Mouse (Mus musculus): ENCODE results near the gene Ccnb1ip1. TPM values are rescaled to one million over a fixed set of nuclear protein-coding genes. Genes with fewer than 3 reads are reported as not detected.
A peak's percentile ranks its signal among the peaks of the same experiment; 100 is the strongest.

The Ccnb1ip1 gene
- total and polyA plus RNA-seq, 3 experiments, result 2.7 TPM; not detected in 2

DNA sequence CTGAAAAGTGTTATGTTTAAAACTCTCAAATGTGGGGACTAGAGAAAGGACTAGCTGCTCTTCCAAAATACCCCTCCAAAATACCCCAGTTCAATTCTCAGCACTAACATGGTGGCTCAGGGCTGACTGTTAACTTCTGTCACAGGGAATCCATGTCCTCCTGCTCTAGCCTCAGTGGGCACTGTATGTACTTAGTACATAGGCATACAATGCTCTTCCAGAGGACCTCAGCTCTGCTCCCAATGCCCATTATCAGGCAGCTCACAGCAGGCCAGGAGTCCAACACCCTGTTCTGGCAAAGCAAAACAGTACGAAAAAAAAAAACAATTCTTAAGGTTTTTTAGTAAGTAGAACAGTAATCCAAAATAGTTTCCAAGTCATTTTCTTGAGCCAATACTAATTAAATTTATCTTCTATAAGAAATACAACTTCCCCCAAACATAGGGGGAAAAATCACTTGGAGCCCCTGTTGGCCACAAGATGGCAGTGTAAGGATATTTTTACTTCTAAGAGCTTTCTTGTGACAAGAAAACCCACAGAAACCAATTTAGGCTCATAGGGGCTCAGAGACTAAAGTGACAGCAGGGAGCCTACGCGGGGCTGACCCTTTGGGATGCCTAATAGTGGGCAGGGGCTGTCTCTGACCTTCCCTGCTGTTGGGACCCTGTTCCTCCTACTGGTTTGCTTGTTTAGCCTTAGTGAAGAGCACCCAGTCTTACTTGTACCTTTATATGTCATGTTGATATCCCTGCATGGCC lies 7.9 kb downstream of the Ccnb1ip1 start:
- no peak overlapping the region for H3K4me3 ChIP-seq (replicated peaks in 1 of 3; ENCODE audit: low read depth in 2 of 3, low read length in 2 of 3, poor library complexity in 1 of 3)
- no peak overlapping the region; the same call in 1 of the 2 replicates for H3K9ac ChIP-seq (ENCODE audit: insufficient read depth, low read depth)
- in situ Hi-C loops (cut with MboI; ENCODE audit: low pct_ligation_motif_present, low pct_unique_long_range_greater_than_20kb, low sequenced_read_pairs), result loop anchor here (10.0 to 25.0 kb wide), 2 partner anchors 265 to 463 kb away; partner anchors contain the start of gene Rnase2a
- H3K4me2 ChIP-seq (ENCODE audit: insufficient read depth, low read depth, poor library complexity, severe bottlenecking), result peak overlapping the region; percentile 25; the same call in 1 of the 2 replicates
- no peaks in the 10 kb centered on the region for H3K27me3 ChIP-seq (replicated peaks)
- TF ChIP-seq CTCF (conservative IDR thresholded peaks at IDR 0.05 in 1 of 2, IDR thresholded peaks at IDR 0.05 in 1 of 2; ENCODE audit: low read depth in 2 of 2, low read length in 2 of 2) (peak; percentile 28 to 84; a peak in 3 of 4 replicates), MYC (IDR thresholded peaks at IDR 0.05; ENCODE audit: low read depth, low read length) (no peak), MAZ (IDR thresholded peaks at IDR 0.05; ENCODE audit: low read depth, low read length) (no peak), MAX (IDR thresholded peaks at IDR 0.05; ENCODE audit: low read length) (no peak), ZNF384 (IDR thresholded peaks at IDR 0.05; ENCODE audit: low read depth, low read length) (no peak), ELF1 (IDR thresholded peaks at IDR 0.05; ENCODE audit: low read depth, low read length) (no peak), JUN (IDR thresholded peaks at IDR 0.05; ENCODE audit: insufficient read depth, low read depth, low read length) (no peak), E2F4 (IDR thresholded peaks at IDR 0.05; ENCODE audit: insufficient replicate concordance, low read depth, low read length) (0 out of 2 replicates have a peak, but pooled peaks have one; percentile 38), RAD21 (IDR thresholded peaks at IDR 0.05; ENCODE audit: low read depth, low read length) (peak; percentile 82), SIN3A (IDR thresholded peaks at IDR 0.05; ENCODE audit: low read length) (0 out of 2 replicates have a peak, but pooled peaks have one; percentile 4), RCOR1 (conservative IDR thresholded peaks at IDR 0.05; ENCODE audit: low read depth, low read length) (no peak), MEF2A (IDR thresholded peaks at IDR 0.05; ENCODE audit: borderline replicate concordance, low read depth, low read length) (no peak), CHD1 (IDR thresholded peaks at IDR 0.05; ENCODE audit: low read depth, low read length) (no peak), CHD2 (IDR thresholded peaks at IDR 0.05; ENCODE audit: low read length) (no peak), NELFE (IDR thresholded peaks at IDR 0.05; ENCODE audit: low read depth, low read length) (no peak), USF1 (IDR thresholded peaks at IDR 0.05; ENCODE audit: low read depth, low read length) (no peak), PAX5 (IDR thresholded peaks at IDR 0.05; ENCODE audit: low read length) (no peak), ZC3H11A (IDR thresholded peaks at IDR 0.05; ENCODE audit: low read depth, low read length) (peak; percentile 24; the same call in 1 of the 2 replicates), ZKSCAN1 (IDR thresholded peaks at IDR 0.05; ENCODE audit: borderline replicate concordance, low read depth, low read length) (no peak), SMC3 (IDR thresholded peaks at IDR 0.05; ENCODE audit: low read depth, low read length) (peak; percentile 71)
- peaks cover 0 to 4% of the 10 kb centered on the region in 2 experiments; a peak in 2 of 4 replicates for H3K4me1 ChIP-seq (ENCODE audit: control insufficient read depth in 1 of 2, insufficient read depth in 2 of 2)
- H3K9me3 ChIP-seq (replicated peaks; ENCODE audit: low read length), result no peaks in the 10 kb centered on the region
- no peaks in the 10 kb centered on the region for H3K79me2 ChIP-seq (replicated peaks; ENCODE audit: control insufficient read depth, extremely low read depth, insufficient read depth, poor library complexity, severe bottlenecking)
- H3K27ac ChIP-seq (ENCODE audit: insufficient read depth, low read depth), result no peak overlapping the region
- DNase-seq (ENCODE audit: extremely low read depth), result peak; percentile 75
- H3K36me3 ChIP-seq (replicated peaks in 1 of 2; ENCODE audit: control insufficient read depth in 1 of 2, insufficient read depth in 1 of 2, low read length in 1 of 2), result no peaks in the 10 kb centered on the region
- dilution Hi-C loops (cut with MboI; ENCODE audit: extremely low pct_ligation_motif_present, extremely low pct_unique_long_range_greater_than_20kb, low sequenced_read_pairs), result no loop called here
